Mouse (Mus musculus) frontal cortex, postnatal 14 days (tissue): ENCODE results near the gene Tex21.
"Not testable (repeated sequence)": the region's sequence is repeated elsewhere in the genome, so short reads cannot be mapped to it uniquely, and the experiment has no call there.

Experiments used
- DNase-seq, 2 experiments: peaks; one replicate each; pipeline ENCODE4 v3.0.0; 2022; ENCODE audit warnings: low spot score in 2 of 2

Tex21 gene

GRCm38 (mm10) chr12:76256114-76256843 is 9.7 kb upstream of the Tex21 start:
- DNase-seq, result no peak

GRCm38 (mm10) chr12:76255499-76255875 is 8.9 kb upstream of the Tex21 start:
- no peak for DNase-seq

GRCm38 (mm10) chr12:76254725-76255498 is 8.4 kb upstream of the Tex21 start, which contains the start of gene Mthfd1:
Gene Mthfd1 (plus strand): TSS chr12:76255298.
- DNase-seq, result peak; percentile 92 to 97

GRCm38 (mm10) chr12:76253991-76254390 is 7.4 kb upstream of the Tex21 start:
- no peak for DNase-seq

GRCm38 (mm10) chr12:76253591-76253990 is 7.0 kb upstream of the Tex21 start:
- no peak for DNase-seq

GRCm38 (mm10) chr12:76253090-76253489 is 6.5 kb upstream of the Tex21 start:
- DNase-seq, result no peak

GRCm38 (mm10) chr12:76244981-76245380 is 1.6 kb downstream of the Tex21 start:
- DNase-seq, result no peak

- DNase-seq, result no peak
Observed at GRCm38 (mm10) chr12:76241833-76242232, 4.7 kb downstream of the Tex21 start.

GRCm38 (mm10) chr12:76241084-76241483 is 5.5 kb downstream of the Tex21 start:
- no peak for DNase-seq

- no peak for DNase-seq
Observed at GRCm38 (mm10) chr12:76240670-76241069, 5.9 kb downstream of the Tex21 start.

GRCm38 (mm10) chr12:76239839-76240571 is 6.5 kb downstream of the Tex21 start:
- DNase-seq, result no peak

- no peak for DNase-seq
Observed at GRCm38 (mm10) chr12:76239145-76239838, 7.3 kb downstream of the Tex21 start.

- no peak for DNase-seq
Observed at GRCm38 (mm10) chr12:76235253-76235652, 11.3 kb downstream of the Tex21 start.

- DNase-seq, result no peak
Observed at GRCm38 (mm10) chr12:76230644-76231043, 15.9 kb downstream of the Tex21 start.

- DNase-seq, result not testable (repeated sequence)
Observed at GRCm38 (mm10) chr12:76222104-76222503, 24.4 kb downstream of the Tex21 start.

- no peak for DNase-seq
Observed at GRCm38 (mm10) chr12:76216716-76217115, 29.8 kb downstream of the Tex21 start.

- no peak for DNase-seq
Observed at GRCm38 (mm10) chr12:76215121-76215520, 31.4 kb downstream of the Tex21 start.

- no peak for DNase-seq
Observed at GRCm38 (mm10) chr12:76209429-76209974, 37.0 kb downstream of the Tex21 start.

- no peak for DNase-seq
Observed at GRCm38 (mm10) chr12:76200326-76200725, 46.2 kb downstream of the Tex21 start.

GRCm38 (mm10) chr12:76197071-76197470 is 49.5 kb downstream of the Tex21 start:
- no peak for DNase-seq

- peak; percentile 60 to 84 for DNase-seq
Observed at GRCm38 (mm10) chr12:76196709-76197054, 49.9 kb downstream of the Tex21 start.
